Mouse (Mus musculus): ENCODE data around the gene Elavl4. TPM values are rescaled to one million over a fixed set of nuclear protein-coding genes. Genes with fewer than 3 reads are reported as not detected.
A peak's percentile ranks its signal among the peaks of the same experiment; 100 is the strongest.

Gene Elavl4
- polyA plus RNA-seq, 1 experiment from 2014 or later: 59.6 TPM

GRCm38 (mm10) chr4:110210246-110210645 lies 141.5 kb downstream of the Elavl4 start:
- Histone ChIP-seq H3K4me1 (peaks cover 39% of the 10 kb centered on the region), H3K4me3 (no peak overlapping the region), H3K36me3 (replicated peaks) (peaks cover 6% of the 10 kb centered on the region), H3K9me3 (no peaks in the 10 kb centered on the region), H3K27ac (no peak overlapping the region), H3K27me3 (ENCODE audit: poor library complexity, severe bottlenecking) (no peaks in the 10 kb centered on the region)
- WGBS: 83% methylated on average over 5 of the region's 5 CpGs
- no peak for DNase-seq (ENCODE audit: extremely low spot score, low spot score)

GRCm38 (mm10) chr4:110209613-110210012 lies 142.1 kb downstream of the Elavl4 start:
- Histone ChIP-seq H3K9me3 (no peaks in the 10 kb centered on the region), H3K36me3 (replicated peaks) (peaks cover 6% of the 10 kb centered on the region), H3K27me3 (ENCODE audit: poor library complexity, severe bottlenecking) (no peaks in the 10 kb centered on the region), H3K4me1 (peaks cover 39% of the 10 kb centered on the region), H3K4me3 (no peak overlapping the region), H3K27ac (no peak overlapping the region)
- DNase-seq (ENCODE audit: extremely low spot score, low spot score): no peak
- 22% methylated on average over 5 of the region's 5 CpGs for WGBS

- Histone ChIP-seq H3K27ac (no peak overlapping the region), H3K27me3 (ENCODE audit: poor library complexity, severe bottlenecking) (no peaks in the 10 kb centered on the region), H3K4me1 (peaks cover 42% of the 10 kb centered on the region), H3K36me3 (replicated peaks) (peaks cover 6% of the 10 kb centered on the region), H3K9me3 (0 out of 2 replicates have a peak, but pooled peaks cover under 1% of the 10 kb centered on the region), H3K4me3 (no peak overlapping the region)
- WGBS: 82% methylated on average over 3 of the region's 3 CpGs
- no peak for DNase-seq (ENCODE audit: extremely low spot score, low spot score)
These were observed 150.0 kb downstream of the Elavl4 start for GRCm38 (mm10) chr4:110201680-110202079.

GRCm38 (mm10) chr4:110199897-110200296 lies 151.8 kb downstream of the Elavl4 start:
- WGBS: 88% methylated on average over 5 of the region's 5 CpGs

GRCm38 (mm10) chr4:110198600-110198999 lies 153.1 kb downstream of the Elavl4 start:
- H3K27ac ChIP-seq: no peak overlapping the region
- DNase-seq (ENCODE audit: extremely low spot score, low spot score): no peak
- H3K27me3 ChIP-seq (ENCODE audit: poor library complexity, severe bottlenecking): no peaks in the 10 kb centered on the region
- H3K4me1 ChIP-seq: peaks cover 42% of the 10 kb centered on the region
- H3K36me3 ChIP-seq (replicated peaks): no peaks in the 10 kb centered on the region
- peaks cover 3% of the 10 kb centered on the region; the same call in 1 of the 2 replicates for H3K9me3 ChIP-seq
- H3K4me3 ChIP-seq: no peak overlapping the region
- 77% methylated on average over 2 of the region's 2 CpGs for WGBS

More at GRCm38 (mm10) chr4:110199897-110200296, 151.8 kb downstream of the Elavl4 start:
- Histone ChIP-seq H3K27me3 (ENCODE audit: poor library complexity, severe bottlenecking) (no peaks in the 10 kb centered on the region), H3K4me1 (peaks cover 42% of the 10 kb centered on the region), H3K36me3 (replicated peaks) (no peaks in the 10 kb centered on the region), H3K9me3 (peaks cover 3% of the 10 kb centered on the region; the same call in 1 of the 2 replicates), H3K4me3 (no peak overlapping the region), H3K27ac (no peak overlapping the region)
- DNase-seq (ENCODE audit: extremely low spot score, low spot score): no peak

- no peak overlapping the region for H3K27ac ChIP-seq
- no peaks in the 10 kb centered on the region for H3K9me3 ChIP-seq
- no peaks in the 10 kb centered on the region for H3K27me3 ChIP-seq (ENCODE audit: poor library complexity, severe bottlenecking)
- WGBS: 96% methylated on average over 2 of the region's 2 CpGs
- no peak for DNase-seq (ENCODE audit: extremely low spot score, low spot score)
- no peaks in the 10 kb centered on the region for H3K4me1 ChIP-seq
- no peak overlapping the region for H3K4me3 ChIP-seq
- no peaks in the 10 kb centered on the region for H3K36me3 ChIP-seq (replicated peaks)
These were observed 174.4 kb downstream of the Elavl4 start for GRCm38 (mm10) chr4:110177263-110177662.

GRCm38 (mm10) chr4:110172028-110172427 lies 179.7 kb downstream of the Elavl4 start:
- no peaks in the 10 kb centered on the region for H3K27me3 ChIP-seq (ENCODE audit: poor library complexity, severe bottlenecking)
- no peak overlapping the region for H3K4me3 ChIP-seq
- DNase-seq (ENCODE audit: extremely low spot score, low spot score): no peak
- 86% methylated on average over 5 of the region's 5 CpGs for WGBS
- H3K36me3 ChIP-seq (replicated peaks): no peaks in the 10 kb centered on the region
- H3K4me1 ChIP-seq: no peaks in the 10 kb centered on the region
- no peaks in the 10 kb centered on the region for H3K9me3 ChIP-seq
- no peak overlapping the region for H3K27ac ChIP-seq

GRCm38 (mm10) chr4:110165217-110165616 lies 186.5 kb downstream of the Elavl4 start:
- H3K27ac ChIP-seq: no peak overlapping the region
- H3K36me3 ChIP-seq (replicated peaks): no peaks in the 10 kb centered on the region
- WGBS: 91% methylated on average over 5 of the region's 5 CpGs
- DNase-seq (ENCODE audit: extremely low spot score, low spot score): no peak
- no peaks in the 10 kb centered on the region for H3K4me1 ChIP-seq
- H3K4me3 ChIP-seq: no peak overlapping the region
- no peaks in the 10 kb centered on the region for H3K9me3 ChIP-seq
- no peaks in the 10 kb centered on the region for H3K27me3 ChIP-seq (ENCODE audit: poor library complexity, severe bottlenecking)

GRCm38 (mm10) chr4:110161600-110161999 lies 190.1 kb downstream of the Elavl4 start:
- H3K4me1 ChIP-seq: peaks cover 5% of the 10 kb centered on the region
- WGBS: 85% methylated on average over 3 of the region's 3 CpGs
- DNase-seq (ENCODE audit: extremely low spot score, low spot score): no peak
- H3K36me3 ChIP-seq (replicated peaks): no peaks in the 10 kb centered on the region
- no peaks in the 10 kb centered on the region for H3K27me3 ChIP-seq (ENCODE audit: poor library complexity, severe bottlenecking)
- no peaks in the 10 kb centered on the region for H3K9me3 ChIP-seq
- H3K4me3 ChIP-seq: no peak overlapping the region
- no peak overlapping the region for H3K27ac ChIP-seq

- 53% methylated on average over 3 of the region's 3 CpGs for WGBS
These were observed 194.1 kb downstream of the Elavl4 start for GRCm38 (mm10) chr4:110157515-110158159.

GRCm38 (mm10) chr4:110155954-110156353 lies 195.8 kb downstream of the Elavl4 start:
- H3K36me3 ChIP-seq (replicated peaks): no peaks in the 10 kb centered on the region
- no peak overlapping the region for H3K4me3 ChIP-seq
- 42% methylated on average over 2 of the region's 2 CpGs for WGBS
- H3K27me3 ChIP-seq (ENCODE audit: poor library complexity, severe bottlenecking): peaks cover 16% of the 10 kb centered on the region; the same call in 1 of the 2 replicates
- peak overlapping the region; percentile 62; the same call in 1 of the 2 replicates for H3K27ac ChIP-seq
- no peaks in the 10 kb centered on the region for H3K9me3 ChIP-seq
- DNase-seq (ENCODE audit: extremely low spot score, low spot score): no peak
- peaks cover 44% of the 10 kb centered on the region for H3K4me1 ChIP-seq

More at GRCm38 (mm10) chr4:110157515-110158159, 194.1 kb downstream of the Elavl4 start:
- peaks cover 16% of the 10 kb centered on the region; the same call in 1 of the 2 replicates for H3K27me3 ChIP-seq (ENCODE audit: poor library complexity, severe bottlenecking)
- no peak overlapping the region for H3K4me3 ChIP-seq
- no peaks in the 10 kb centered on the region for H3K36me3 ChIP-seq (replicated peaks)
- DNase-seq (ENCODE audit: extremely low spot score, low spot score): no peak
- no peak overlapping the region for H3K27ac ChIP-seq
- H3K9me3 ChIP-seq: no peaks in the 10 kb centered on the region
- peaks cover 34% of the 10 kb centered on the region for H3K4me1 ChIP-seq
